Mouse (Mus musculus) adrenal gland, adult 2 months (tissue): ENCODE measurements at regions not wholly inside any gene's neighbourhood (a gene's known extent, or its start where the extent isn't known, plus 50 kb on each side); places are given as distances from the start of the nearest gene placed in this dataset.

Experiments used
- DNase-seq: peaks from one replicate; pipeline ENCODE4 v3.0.0; 2021

DNA sequence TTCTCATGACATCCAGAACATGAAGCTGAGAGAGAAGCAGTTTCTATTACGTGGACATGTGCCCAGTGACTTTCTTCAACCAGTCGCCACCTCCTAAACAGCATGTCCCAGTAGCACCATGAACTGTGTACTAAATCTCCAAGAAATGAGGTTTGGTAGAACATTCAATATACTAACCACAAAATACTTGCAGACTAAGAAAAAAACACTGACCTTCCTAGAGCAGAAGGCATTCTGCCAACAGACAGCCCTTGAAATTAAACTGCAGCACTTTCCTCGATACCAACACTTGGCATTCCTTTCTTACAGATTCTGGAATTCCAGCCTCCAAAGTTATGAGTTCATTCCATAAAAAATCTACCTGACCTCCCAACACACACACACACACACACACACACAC is 166.6 kb downstream of the Atp6ap1l start:
- peak; percentile 14 for DNase-seq

GRCm38 (mm10) chr13:90733265-90733664 is 171.9 kb downstream of the Atp6ap1l start:
- DNase-seq: no peak

DNA sequence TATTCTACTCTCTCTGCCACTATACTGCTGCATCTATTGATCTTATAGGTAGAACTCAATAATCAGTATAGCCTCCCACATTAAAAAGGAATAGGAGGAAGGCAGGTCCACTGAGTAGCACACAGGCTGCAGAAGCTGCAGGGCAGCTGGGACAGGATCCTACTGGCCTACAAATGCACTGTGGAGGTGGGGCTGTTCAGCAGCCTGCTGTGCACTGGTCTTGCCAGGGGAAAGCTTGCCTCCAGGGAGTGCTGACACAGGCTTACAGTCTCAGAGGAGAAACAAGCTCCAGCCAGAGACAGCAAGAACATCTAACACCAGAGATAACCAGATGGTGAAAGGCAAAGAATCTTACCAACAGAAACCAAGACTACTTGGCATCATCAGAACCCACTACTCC is 176.1 kb downstream of the Atp6ap1l start:
- DNase-seq: peak; percentile 23

- no peak for DNase-seq
Measured at GRCm38 (mm10) chr13:90727816-90728215, 177.3 kb downstream of the Atp6ap1l start.

- DNase-seq: no peak
Measured at GRCm38 (mm10) chr13:90725053-90725827, 179.9 kb downstream of the Atp6ap1l start.

DNA sequence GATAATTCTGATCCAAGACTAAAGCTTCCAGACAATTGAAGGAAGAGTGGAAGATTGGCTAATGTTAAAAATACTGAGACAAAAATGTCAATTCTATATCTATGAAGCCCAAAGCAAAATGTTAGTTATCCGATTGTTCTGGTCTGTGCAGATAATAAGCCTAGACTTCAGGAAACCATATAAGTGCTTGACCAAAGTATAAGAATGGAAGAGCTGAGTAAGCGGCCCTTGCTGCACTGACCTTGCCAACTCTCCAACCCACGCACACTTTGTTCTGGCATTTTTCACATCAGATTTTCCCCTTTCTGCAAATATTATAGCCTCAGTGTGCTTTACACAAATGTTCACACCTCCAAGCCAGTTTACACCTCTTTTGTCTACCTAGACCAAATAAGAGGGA is 180.6 kb downstream of the Atp6ap1l start:
- no peak for DNase-seq

- no peak for DNase-seq
Measured at GRCm38 (mm10) chr13:90723533-90723898, 181.6 kb downstream of the Atp6ap1l start.

DNA sequence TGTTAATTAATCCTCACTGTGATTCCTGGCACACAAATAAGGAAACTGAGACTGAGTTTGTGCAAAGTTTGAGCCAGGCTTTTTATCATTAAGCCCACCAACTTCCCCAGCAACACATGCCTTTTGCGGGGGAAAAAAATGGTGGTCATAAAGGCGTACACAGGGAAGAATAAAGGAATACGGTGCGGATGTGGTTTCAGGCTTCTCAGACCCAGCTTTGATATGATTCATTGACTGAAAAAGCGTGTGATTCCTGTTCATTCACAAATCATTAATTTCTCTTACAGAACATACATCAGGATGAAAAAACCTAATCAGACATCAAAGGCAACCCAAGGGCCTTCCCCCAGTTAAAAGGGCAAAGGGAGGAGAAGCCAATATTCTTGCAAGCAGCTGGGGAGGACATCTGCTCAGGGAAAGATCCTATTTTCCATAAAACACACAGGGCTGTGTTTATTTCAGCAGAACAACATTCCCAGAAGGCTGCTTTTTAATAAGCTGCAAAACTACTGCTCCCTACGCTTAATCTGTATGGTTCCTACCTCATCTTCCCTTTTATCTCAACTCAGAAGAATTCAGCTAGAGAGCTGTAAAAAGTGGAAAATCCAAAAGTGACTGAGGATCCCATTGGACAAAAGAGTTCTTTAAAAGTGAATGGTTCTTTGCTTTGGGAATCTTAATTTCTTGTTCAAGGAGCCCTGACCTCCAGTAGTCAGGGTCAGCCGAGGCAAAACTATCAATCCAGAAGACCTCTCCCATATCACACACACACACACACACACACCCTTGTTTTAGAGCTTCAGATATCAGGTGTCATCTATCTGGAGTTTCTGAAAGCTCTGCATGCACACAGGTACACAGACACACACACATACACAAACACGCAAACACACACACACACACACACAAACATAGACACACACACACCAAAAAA is 182.3 kb downstream of the Atp6ap1l start:
- DNase-seq: no peak

- no peak for DNase-seq
Measured at GRCm38 (mm10) chr13:90684324-90684723, 220.8 kb downstream of the Atp6ap1l start.

- DNase-seq: no peak
Measured at GRCm38 (mm10) chr13:90679162-90680010, 225.8 kb downstream of the Atp6ap1l start.

DNA sequence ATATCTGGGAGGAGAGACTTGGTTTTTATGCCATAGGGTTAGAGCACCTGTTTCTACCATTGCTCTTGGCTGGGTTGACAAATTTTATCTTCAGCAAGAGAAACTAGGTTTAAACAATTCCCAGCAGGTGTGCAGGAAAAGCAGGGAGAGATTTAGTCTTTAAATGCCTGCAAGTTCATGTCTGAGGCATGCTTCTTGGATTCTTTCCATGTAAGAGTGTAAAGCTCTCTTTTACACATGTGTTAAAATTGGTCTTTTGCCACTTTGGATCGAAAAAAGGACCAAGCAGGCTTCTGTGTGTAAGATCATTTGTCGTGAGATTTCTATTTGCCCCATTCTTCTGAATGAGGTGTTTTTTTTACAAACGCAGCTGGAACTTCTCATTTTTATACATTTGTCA is 231.3 kb downstream of the Atp6ap1l start:
- no peak for DNase-seq

GRCm38 (mm10) chr13:90673079-90673478 is 232.1 kb downstream of the Atp6ap1l start:
- no peak for DNase-seq

- no peak for DNase-seq
Measured at GRCm38 (mm10) chr13:90661567-90662141, 243.5 kb downstream of the Atp6ap1l start.

DNA sequence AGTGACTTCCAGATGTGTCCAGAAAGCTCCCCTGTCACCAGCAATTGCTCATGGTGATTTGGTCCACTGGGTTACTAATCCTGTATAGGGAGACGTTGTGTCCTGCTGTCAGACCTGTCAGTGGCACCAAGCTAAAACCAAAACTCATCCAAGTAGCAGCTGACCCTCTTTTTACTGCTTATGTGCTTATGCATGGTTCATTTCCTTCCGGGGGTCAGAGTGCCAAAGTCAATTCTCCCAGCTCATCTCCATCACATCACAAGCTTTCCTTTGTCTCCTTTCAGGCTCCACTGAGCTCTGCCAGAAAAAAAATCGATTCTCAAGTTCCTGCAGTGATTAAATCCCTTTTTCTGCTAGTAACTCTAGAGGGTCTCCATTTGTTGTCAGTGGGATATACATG is 244.2 kb downstream of the Atp6ap1l start:
- DNase-seq: no peak

- no peak for DNase-seq
Measured at GRCm38 (mm10) chr13:90659087-90659486, 246.1 kb downstream of the Atp6ap1l start.

GRCm38 (mm10) chr13:90646356-90646755 is 258.8 kb downstream of the Atp6ap1l start:
- DNase-seq: no peak

GRCm38 (mm10) chr13:90644216-90644615 is 260.9 kb downstream of the Atp6ap1l start:
- DNase-seq: no peak

- DNase-seq: no peak
Measured at GRCm38 (mm10) chr13:90643575-90644215, 261.5 kb downstream of the Atp6ap1l start.

DNA sequence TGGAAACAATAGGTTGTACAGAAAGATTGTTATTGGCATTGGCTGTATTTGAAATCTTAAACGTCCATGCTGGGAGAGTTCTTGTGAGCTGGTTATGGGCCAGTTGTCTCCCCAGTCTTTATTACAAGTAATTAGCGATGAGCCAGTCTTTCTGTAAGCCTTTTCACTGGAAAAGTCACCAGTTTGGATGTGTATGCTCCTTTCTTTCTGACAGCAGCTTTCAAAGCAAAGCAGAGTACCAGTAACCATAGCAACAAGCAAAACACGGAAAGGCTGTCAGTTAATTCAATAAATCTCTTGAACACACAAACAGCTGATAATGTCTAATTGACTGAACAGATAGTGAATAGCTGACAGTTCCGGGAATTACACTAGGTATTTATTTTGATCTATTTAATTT is 262.0 kb downstream of the Atp6ap1l start:
- no peak for DNase-seq

GRCm38 (mm10) chr13:90642206-90642823 is 262.8 kb downstream of the Atp6ap1l start:
- DNase-seq: no peak
